ENCODE assay signal across 12 mouse cellular contexts in the genomic region with DNA sequence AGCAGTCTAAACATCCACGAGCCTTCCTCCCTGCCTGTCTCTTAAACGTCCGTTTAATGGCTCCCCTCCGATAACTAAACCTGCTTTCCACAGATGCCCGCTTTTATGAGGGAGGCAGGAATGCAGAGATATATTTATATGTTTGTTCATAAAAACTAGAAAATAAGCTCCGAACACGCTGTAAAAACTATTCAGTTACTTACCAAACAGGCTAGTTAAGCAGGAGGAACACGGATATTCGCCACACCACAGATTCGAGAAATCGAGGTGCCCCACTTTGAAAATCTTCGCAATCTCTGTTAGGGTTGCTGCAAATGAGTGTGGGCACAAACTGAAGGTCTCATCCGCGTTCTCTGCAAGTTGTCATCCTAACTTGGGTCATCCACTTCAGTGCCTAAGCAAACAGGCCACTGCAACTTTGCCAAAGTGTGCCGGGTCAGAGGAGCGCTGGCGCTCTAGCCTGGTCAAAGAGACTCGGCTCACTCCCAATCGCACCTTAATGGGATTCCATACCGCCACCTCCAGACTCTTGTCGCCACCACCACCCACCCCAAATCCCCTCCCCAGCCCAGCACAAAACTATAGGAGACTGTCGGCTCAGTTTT. TPM values are rescaled to one million over a fixed set of nuclear protein-coding genes. Genes with fewer than 3 reads are reported as not detected.
A peak's percentile ranks its signal among the peaks of the same experiment; 100 is the strongest.
DNase-seq lines count a peak whose midpoint lies in the region; ATAC-seq and TF ChIP-seq lines count a peak whose summit lies in the region.
"Had no signal": no experiment of that assay in that cellular context is flagged by ENCODE, and none has a peak within 500 bp of the region (broad histone marks: within the 10 kb centered on the region; RNA-seq: fewer than 3 reads in every experiment).

No protein-coding gene starts in this region.

- peak; percentile 62 for DNase-seq in forebrain, postnatal 0 days
- DNase-seq in brain, embryonic 14.5 days (ENCODE audit: low read depth), result peak; percentile 46
- no peak for DNase-seq in thymus, adult 2 months
- no peak for DNase-seq in adipocyte (ENCODE audit: low spot score)
- no peak for DNase-seq in thymus, postnatal 10 days (ENCODE audit: low spot score in 2 of 2)
- DNase-seq: cerebellum, adult 11 months; kidney, postnatal 36 days had no signal

- TF ChIP-seq POLR2A in brain, embryonic 14.5 days (IDR thresholded peaks at IDR 0.05; ENCODE audit: borderline replicate concordance, extremely low read depth, insufficient read depth, insufficient read length, poor library complexity, severe bottlenecking), result no peak
- TF ChIP-seq POLR2A in thymus, adult 2 months (IDR thresholded peaks at IDR 0.05; ENCODE audit: control insufficient read depth, extremely low read depth, insufficient read depth, low read length, poor library complexity), result no peak

- 1% methylated on average over 22 of the region's 22 CpGs for WGBS in forebrain, postnatal 0 days
- 1% methylated on average over 22 of the region's 22 CpGs for WGBS in forebrain, embryonic 12.5 days
- under 1% methylated on average over 22 of the region's 22 CpGs for WGBS in heart, embryonic 14.5 days
- 3% methylated on average over 22 of the region's 22 CpGs for WGBS in liver, embryonic 12.5 days (ENCODE audit: insufficient replicate concordance)
- WGBS in thymus, adult 2 months, result 11% methylated on average over 22 of the region's 22 CpGs

- no peak for ATAC-seq in forebrain, postnatal 0 days
- ATAC-seq in forebrain, embryonic 12.5 days (ENCODE audit: low FRiP score), result no peak
- peak; percentile 44; the same call in 1 of the 2 replicates for ATAC-seq in heart, embryonic 14.5 days (ENCODE audit: insufficient number of reproducible peaks, insufficient read depth, low FRiP score, low read depth)
- no peak for ATAC-seq in liver, embryonic 12.5 days

- H3K4me2 ChIP-seq in forebrain, postnatal 0 days (ENCODE audit: low read depth), result no peak overlapping the region
- H3K4me2 ChIP-seq in forebrain, embryonic 12.5 days, result no peak overlapping the region
- peak overlapping the region; percentile 80 for H3K4me2 ChIP-seq in heart, embryonic 14.5 days (ENCODE audit: low read length)
- H3K4me2 ChIP-seq in liver, embryonic 12.5 days, result 0 out of 2 replicates have a peak overlapping the region, but pooled peaks have one; percentile 52

- no peaks in the 10 kb centered on the region for H3K4me1 ChIP-seq in forebrain, postnatal 0 days (ENCODE audit: insufficient read depth)
- peaks cover 16% of the 10 kb centered on the region for H3K4me1 ChIP-seq in forebrain, embryonic 12.5 days
- peaks cover 4 to 12% of the 10 kb centered on the region in 2 experiments; a peak in 3 of 4 replicates for H3K4me1 ChIP-seq in heart, embryonic 14.5 days (ENCODE audit: control insufficient read depth in 2 of 2, insufficient read depth in 2 of 2, low read length in 2 of 2)
- H3K4me1 ChIP-seq in liver, embryonic 12.5 days, result no peaks in the 10 kb centered on the region
- H3K4me1 ChIP-seq in thymus, adult 2 months (replicated peaks; ENCODE audit: control insufficient read depth, insufficient read depth, low read length), result no peaks in the 10 kb centered on the region

- peaks cover 90% of the 10 kb centered on the region for H3K27me3 ChIP-seq in forebrain, postnatal 0 days (ENCODE audit: insufficient read depth, low read length)
- H3K27me3 ChIP-seq in forebrain, embryonic 12.5 days, result peaks cover 92% of the 10 kb centered on the region
- no peaks in the 10 kb centered on the region for H3K27me3 ChIP-seq in heart, embryonic 14.5 days (ENCODE audit: control insufficient read depth, insufficient read depth, low read length)
- H3K27me3 ChIP-seq in liver, embryonic 12.5 days (replicated peaks), result peaks cover 96% of the 10 kb centered on the region
- peaks cover 17% of the 10 kb centered on the region for H3K27me3 ChIP-seq in thymus, adult 2 months (ENCODE audit: control insufficient read depth, insufficient read depth, low read length)

- H3K9ac ChIP-seq in forebrain, postnatal 0 days, result no peak overlapping the region
- no peak overlapping the region for H3K9ac ChIP-seq in forebrain, embryonic 12.5 days
- H3K9ac ChIP-seq in heart, embryonic 14.5 days (ENCODE audit: low read length), result peak overlapping the region; percentile 100
- H3K9ac ChIP-seq in liver, embryonic 12.5 days, result no peak overlapping the region

- no peak for TF ChIP-seq CTCF in forebrain, postnatal 0 days (IDR thresholded peaks at IDR 0.05; ENCODE audit: low read depth)
- TF ChIP-seq CTCF in brain, embryonic 14.5 days (IDR thresholded peaks at IDR 0.05; ENCODE audit: borderline replicate concordance, extremely low read depth, insufficient read depth, insufficient read length), result no peak
- no peak for TF ChIP-seq CTCF in thymus, adult 2 months (IDR thresholded peaks at IDR 0.05; ENCODE audit: borderline replicate concordance, control insufficient read depth, extremely low read depth, insufficient read depth, low read length, poor library complexity)

- H3K4me3 ChIP-seq in forebrain, postnatal 0 days (ENCODE audit: low read depth, low read length), result no peak overlapping the region
- H3K4me3 ChIP-seq in forebrain, embryonic 12.5 days (replicated peaks), result no peak overlapping the region
- H3K4me3 ChIP-seq in heart, embryonic 14.5 days (ENCODE audit: control insufficient read depth in 1 of 2, insufficient read depth in 1 of 2, low read depth in 1 of 2, low read length in 2 of 2), result peak overlapping the region; percentile 83 to 90
- peak overlapping the region; percentile 51 for H3K4me3 ChIP-seq in liver, embryonic 12.5 days
- no peak overlapping the region for H3K4me3 ChIP-seq in thymus, adult 2 months (ENCODE audit: control insufficient read depth, insufficient read depth, low read length)

- no peaks in the 10 kb centered on the region for H3K9me3 ChIP-seq in forebrain, postnatal 0 days (ENCODE audit: low read length)
- no peaks in the 10 kb centered on the region for H3K9me3 ChIP-seq in forebrain, embryonic 12.5 days
- H3K9me3 ChIP-seq in heart, embryonic 14.5 days (ENCODE audit: control insufficient read depth, low read length), result no peaks in the 10 kb centered on the region
- H3K9me3 ChIP-seq in liver, embryonic 12.5 days (replicated peaks), result no peaks in the 10 kb centered on the region

- no peaks in the 10 kb centered on the region for H3K36me3 ChIP-seq in forebrain, postnatal 0 days (ENCODE audit: insufficient read depth)
- no peaks in the 10 kb centered on the region for H3K36me3 ChIP-seq in forebrain, embryonic 12.5 days (replicated peaks)
- H3K36me3 ChIP-seq in heart, embryonic 14.5 days (ENCODE audit: control insufficient read depth, insufficient read depth, low read length), result peaks cover 20% of the 10 kb centered on the region
- H3K36me3 ChIP-seq in liver, embryonic 12.5 days, result no peaks in the 10 kb centered on the region
- no peaks in the 10 kb centered on the region for H3K36me3 ChIP-seq in thymus, adult 2 months (ENCODE audit: control insufficient read depth, insufficient read depth, low read length)

- H3K27ac ChIP-seq in forebrain, postnatal 0 days (ENCODE audit: low read depth, low read length), result no peak overlapping the region
- H3K27ac ChIP-seq in forebrain, embryonic 12.5 days, result no peak overlapping the region
- H3K27ac ChIP-seq in heart, embryonic 14.5 days (replicated peaks in 1 of 2; ENCODE audit: control insufficient read depth in 1 of 2, insufficient read depth in 1 of 2, low read depth in 2 of 2, low read length in 2 of 2), result peak overlapping the region; percentile 98 to 99
- no peak overlapping the region for H3K27ac ChIP-seq in liver, embryonic 12.5 days
- no peak overlapping the region for H3K27ac ChIP-seq in thymus, adult 2 months (ENCODE audit: control insufficient read depth, insufficient read depth, low read length)

RNA-seq across cellular contexts. Expression of gene Hand2, which starts 0.7 kb away (rescaled TPM):
- not detected in 2 replicates for total RNA-seq in forebrain, postnatal 0 days (2014; rRNA removed)
- polyA plus RNA-seq in forebrain, postnatal 0 days (2015; fragmentation: Nextera tagmentation; extraction: Ambion mirVana), result not detected in 2 replicates
- polyA plus RNA-seq in forebrain, embryonic 12.5 days (2016; fragmentation: Nextera tagmentation; extraction: Ambion mirVana), result not detected in 2 replicates
- polyA plus RNA-seq in brain, embryonic 14.5 days (2012; rRNA removed), result 0.07 and 0.29 TPM in 2 replicates
- 16.3 and 17.4 TPM in 2 replicates for polyA plus RNA-seq in heart, embryonic 14.5 days (2014; fragmentation: Nextera tagmentation; extraction: Ambion mirVana)
- polyA plus RNA-seq in liver, embryonic 12.5 days (2016; fragmentation: Nextera tagmentation; extraction: Ambion mirVana), result 2.5 and 2.6 TPM in 2 replicates
- 0.26 and 1.2 TPM in 2 replicates for polyA plus RNA-seq in thymus, adult 2 months (2012; rRNA removed)
- total RNA-seq: gastrocnemius, adult 18-20 months; megakaryocyte, adult 5-6 weeks had no signal

Comparison
In these comparisons a context has a peak if more than half of its experiments do, and no peak if none do; other contexts are left out.
1. DNase-seq: peak in forebrain, postnatal 0 days (single experiment) and brain, embryonic 14.5 days (single experiment); none in thymus, adult 2 months (single experiment), adipocyte (single experiment) and thymus, postnatal 10 days (0 of 2).
2. H3K27ac ChIP-seq: peak in heart, embryonic 14.5 days (2 of 2); none in forebrain, postnatal 0 days (single experiment), forebrain, embryonic 12.5 days (single experiment), liver, embryonic 12.5 days (single experiment) and thymus, adult 2 months (single experiment).
3. H3K4me2 ChIP-seq: peak in heart, embryonic 14.5 days (single experiment) and liver, embryonic 12.5 days (single experiment); none in forebrain, postnatal 0 days (single experiment) and forebrain, embryonic 12.5 days (single experiment).
4. H3K4me3 ChIP-seq: peak in heart, embryonic 14.5 days (2 of 2) and liver, embryonic 12.5 days (single experiment); none in forebrain, postnatal 0 days (single experiment), forebrain, embryonic 12.5 days (single experiment) and thymus, adult 2 months (single experiment).